Mouse (Mus musculus): ENCODE results near the gene Cda. TPM values are rescaled to one million over a fixed set of nuclear protein-coding genes. Genes with fewer than 3 reads are reported as not detected.

Gene Cda
- total and polyA plus RNA-seq, 3 experiments = 12.4 to 26.1 TPM; not detected in 1

DNA sequence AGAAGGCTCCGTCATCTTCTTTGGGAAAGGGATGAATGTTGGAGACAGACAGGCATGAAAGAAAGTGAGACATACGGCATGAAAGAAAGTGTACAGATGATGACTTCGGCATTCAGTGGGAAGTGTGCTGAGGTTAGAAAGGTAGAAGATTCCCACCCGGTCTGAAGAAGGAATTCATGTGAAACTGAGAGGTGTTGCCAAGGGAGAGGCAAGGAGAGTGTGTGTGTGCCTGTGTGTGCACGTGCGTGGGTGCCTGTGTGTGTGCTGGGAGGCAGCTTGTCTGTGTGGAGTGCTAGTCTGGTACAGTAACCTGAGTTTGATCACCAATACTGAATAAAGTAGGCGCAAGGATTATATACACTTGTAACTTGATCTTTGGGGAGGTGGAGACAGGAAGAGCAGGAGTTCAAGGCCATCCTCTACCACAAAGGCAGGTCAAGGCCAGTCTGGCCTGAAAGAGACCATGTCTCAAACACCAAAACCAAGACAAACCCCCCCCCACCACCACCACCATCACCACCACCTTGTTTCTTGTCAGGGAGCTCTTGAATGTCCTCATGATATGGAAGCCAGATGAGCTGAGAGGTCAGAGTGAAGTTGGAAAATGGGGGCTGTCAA is 43.8 kb upstream of the Cda start:
- Histone ChIP-seq H3K9ac (ENCODE audit: control insufficient read depth, low read depth, low read length, poor library complexity, severe bottlenecking) (no peak overlapping the region), H3K4me3 (ENCODE audit: control insufficient read depth in 1 of 2, insufficient read depth in 1 of 2, low read depth in 2 of 2, low read length in 2 of 2) (no peak overlapping the region), H3K27me3 (ENCODE audit: control insufficient read depth in 1 of 2, insufficient read depth in 2 of 2, low read length in 2 of 2) (no peaks in the 10 kb centered on the region), H3K27ac (ENCODE audit: control insufficient read depth, low read depth, low read length) (no peak overlapping the region), H3K79me2 (ENCODE audit: control insufficient read depth, insufficient read depth, low read length, poor library complexity) (no peaks in the 10 kb centered on the region), H3K36me3 (ENCODE audit: control insufficient read depth in 1 of 2, insufficient read depth in 2 of 2, low read length in 2 of 2) (no peaks in the 10 kb centered on the region), H3K9me3 (replicated peaks; ENCODE audit: insufficient read depth, low read length) (no peaks in the 10 kb centered on the region), H3K4me1 (ENCODE audit: control insufficient read depth in 1 of 2, insufficient read depth in 2 of 2, low read length in 2 of 2) (no peaks in the 10 kb centered on the region)
- no peak for DNase-seq (ENCODE audit: low read depth, low spot score)
- TF ChIP-seq TBP (IDR thresholded peaks at IDR 0.05; ENCODE audit: low read depth, low read length) (no peak), BHLHE40 (IDR thresholded peaks at IDR 0.05; ENCODE audit: borderline replicate concordance, low read depth, low read length) (no peak), SMC3 (IDR thresholded peaks at IDR 0.05; ENCODE audit: low read depth, low read length) (no peak), UBTF (IDR thresholded peaks at IDR 0.05; ENCODE audit: borderline replicate concordance, insufficient read depth, low read depth, low read length) (no peak), POLR2AphosphoS2 (IDR thresholded peaks at IDR 0.05; ENCODE audit: low read length) (no peak), ZMIZ1 (IDR thresholded peaks at IDR 0.05; ENCODE audit: low read depth, low read length) (no peak), ELF1 (IDR thresholded peaks at IDR 0.05; ENCODE audit: low read depth, low read length) (no peak), MAFK (IDR thresholded peaks at IDR 0.05; ENCODE audit: borderline replicate concordance, low read depth, low read length) (no peak), JUND (IDR thresholded peaks at IDR 0.05; ENCODE audit: low read depth, low read length) (no peak), ZNF384 (IDR thresholded peaks at IDR 0.05; ENCODE audit: low read depth, low read length) (no peak)

DNA sequence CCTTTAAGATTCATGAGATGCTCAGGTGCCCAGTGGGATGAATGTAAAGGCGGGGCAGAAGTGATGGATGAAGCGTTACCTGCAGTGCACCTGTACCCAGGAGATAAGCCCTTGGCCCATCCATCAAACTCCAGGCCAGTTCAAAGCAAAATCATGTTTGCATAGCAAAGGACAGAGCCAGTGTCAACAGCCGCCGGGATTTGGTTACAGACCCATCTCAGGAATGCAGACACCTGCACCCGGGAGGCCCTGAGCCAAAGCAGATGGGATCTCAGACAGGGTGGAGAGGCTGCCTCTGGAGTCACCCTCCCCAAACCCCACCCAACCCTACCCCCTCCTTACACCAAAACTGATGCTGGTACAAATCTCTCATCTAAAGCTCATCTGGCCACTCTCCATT is 43.2 kb upstream of the Cda start:
- DNase-seq (ENCODE audit: low read depth, low spot score) = no peak
- Histone ChIP-seq H3K9ac (ENCODE audit: control insufficient read depth, low read depth, low read length, poor library complexity, severe bottlenecking) (no peak overlapping the region), H3K4me3 (ENCODE audit: control insufficient read depth in 1 of 2, insufficient read depth in 1 of 2, low read depth in 2 of 2, low read length in 2 of 2) (no peak overlapping the region), H3K27ac (ENCODE audit: control insufficient read depth, low read depth, low read length) (no peak overlapping the region), H3K9me3 (replicated peaks; ENCODE audit: insufficient read depth, low read length) (no peaks in the 10 kb centered on the region), H3K79me2 (ENCODE audit: control insufficient read depth, insufficient read depth, low read length, poor library complexity) (no peaks in the 10 kb centered on the region), H3K4me1 (ENCODE audit: control insufficient read depth in 1 of 2, insufficient read depth in 2 of 2, low read length in 2 of 2) (no peaks in the 10 kb centered on the region), H3K36me3 (ENCODE audit: control insufficient read depth in 1 of 2, insufficient read depth in 2 of 2, low read length in 2 of 2) (no peaks in the 10 kb centered on the region), H3K27me3 (ENCODE audit: control insufficient read depth in 1 of 2, insufficient read depth in 2 of 2, low read length in 2 of 2) (no peaks in the 10 kb centered on the region)
- no peak for TF ChIP-seq POLR2AphosphoS5 (IDR thresholded peaks at IDR 0.05; ENCODE audit: borderline replicate concordance, low read depth, low read length)
- TF ChIP-seq ZMIZ1 (IDR thresholded peaks at IDR 0.05; ENCODE audit: low read depth, low read length) = no peak
- TF ChIP-seq ZKSCAN1 (IDR thresholded peaks at IDR 0.05; ENCODE audit: low read depth, low read length) = no peak
- no peak for TF ChIP-seq MAZ (IDR thresholded peaks at IDR 0.05; ENCODE audit: low read depth, low read length)
- no peak for TF ChIP-seq JUND (IDR thresholded peaks at IDR 0.05; ENCODE audit: low read depth, low read length)
- TF ChIP-seq POLR2AphosphoS2 (IDR thresholded peaks at IDR 0.05; ENCODE audit: low read length) = no peak
- TF ChIP-seq CHD1 (IDR thresholded peaks at IDR 0.05; ENCODE audit: low read depth, low read length) = no peak
- TF ChIP-seq CHD2 (IDR thresholded peaks at IDR 0.05; ENCODE audit: low read length) = no peak
- TF ChIP-seq SMC3 (IDR thresholded peaks at IDR 0.05; ENCODE audit: low read depth, low read length) = no peak
- no peak for TF ChIP-seq MXI1 (IDR thresholded peaks at IDR 0.05; ENCODE audit: low read depth, low read length)
- TF ChIP-seq SIN3A (IDR thresholded peaks at IDR 0.05; ENCODE audit: low read length) = no peak
- TF ChIP-seq TAL1 (IDR thresholded peaks at IDR 0.05; ENCODE audit: low read length) = no peak

All from MEL (cell line).